Mouse (Mus musculus): Measurements from ENCODE around the gene C3.

The C3 gene

GRCm38 (mm10) chr17:57249186-57250181 is 21.5 kb upstream of the C3 start, which contains the start of gene Trip10:
TSS of gene Trip10 (plus strand) at chr17:57249455.
- DNase-seq (ENCODE audit: low spot score) = peak; percentile 93

DNA sequence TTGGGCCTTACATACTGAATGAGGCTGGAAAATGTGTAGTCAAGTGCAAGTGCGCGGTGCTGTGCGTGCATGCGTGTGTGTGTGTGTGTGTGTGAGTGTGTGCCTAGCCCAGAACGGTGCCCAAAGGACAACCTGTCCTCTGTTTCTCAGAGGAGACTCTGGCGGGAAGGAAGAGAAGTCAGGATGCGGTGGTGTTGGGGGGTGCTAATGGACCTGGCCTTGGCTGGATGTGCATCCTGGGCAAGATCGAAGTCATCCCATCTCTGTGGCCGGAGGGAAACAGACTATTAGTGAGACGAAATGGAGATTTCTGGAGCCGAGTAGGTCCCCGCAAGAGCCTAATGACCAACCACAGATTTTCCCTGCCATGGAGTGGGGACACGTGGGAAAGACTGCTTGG is 20.8 kb upstream of the C3 start:
- no peak for DNase-seq (ENCODE audit: low spot score)

DNA sequence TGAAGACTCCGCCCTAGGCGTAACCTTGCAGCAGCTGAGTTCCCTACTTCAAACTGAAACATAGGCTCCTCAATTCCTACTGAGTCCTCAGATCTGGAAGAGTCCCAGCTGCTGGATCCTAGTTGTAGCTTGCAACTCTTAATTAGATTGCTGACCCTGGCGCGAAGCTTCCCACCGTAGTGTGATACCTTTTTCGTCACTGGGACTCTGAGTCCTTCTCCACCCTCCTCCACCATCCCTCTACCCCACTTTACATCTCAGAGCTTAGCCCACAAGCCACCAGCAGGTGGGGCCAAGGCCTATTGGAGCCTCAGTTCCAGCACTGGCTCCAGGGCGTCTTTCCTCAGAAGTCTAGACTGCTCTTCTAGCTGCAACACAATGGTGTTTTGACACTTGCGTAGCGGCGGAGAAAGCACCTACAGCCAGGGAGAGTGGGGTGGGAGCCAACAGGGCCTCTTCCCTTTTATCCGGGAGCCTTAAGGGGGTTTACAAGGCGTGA is 20.3 kb upstream of the C3 start, which contains the start of gene Gpr108:
Gpr108 (minus strand) TSS at position 246 of the 499 bp plus-strand sequence.
- DNase-seq (ENCODE audit: low spot score) = peak; percentile 95

DNA sequence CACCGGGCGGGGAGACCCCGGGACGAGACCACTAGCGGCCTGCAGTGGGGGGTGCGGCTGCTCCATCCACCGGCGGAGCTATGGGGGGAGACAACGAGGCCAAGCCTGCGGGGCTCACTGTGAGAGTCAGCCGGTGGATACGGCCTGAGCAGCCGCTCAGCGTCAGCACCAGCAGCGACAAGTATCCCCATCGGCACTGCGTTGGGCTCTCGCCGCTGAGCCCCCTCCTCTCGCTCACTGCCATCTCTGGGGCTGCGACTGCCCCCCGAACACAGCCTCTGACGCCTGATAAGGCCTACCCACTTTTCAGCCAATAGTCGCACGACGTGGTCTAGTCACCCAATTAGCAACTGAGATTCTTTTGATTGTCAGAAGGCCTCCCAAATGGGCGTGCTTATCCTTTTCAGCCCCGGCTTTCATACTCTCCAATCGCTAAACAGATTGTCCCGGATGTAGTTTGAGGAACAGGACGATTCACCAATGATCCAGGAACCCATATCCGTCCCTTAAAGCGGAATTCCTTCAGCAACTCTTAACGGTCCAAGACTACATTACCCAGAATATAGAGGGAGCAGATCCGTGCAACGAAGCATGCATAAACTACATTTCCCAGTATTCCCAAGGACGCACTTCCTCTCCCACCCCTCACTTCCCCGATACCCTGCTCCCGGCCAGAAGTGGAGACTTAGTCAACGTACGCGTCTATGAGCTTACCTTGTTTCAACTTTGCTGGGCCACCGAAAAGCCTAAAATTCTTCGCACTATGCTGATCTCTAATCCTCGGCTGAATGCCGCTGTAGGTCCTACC is 19.7 kb upstream of the C3 start:
- peak; percentile 100 for DNase-seq (ENCODE audit: low spot score)

DNA sequence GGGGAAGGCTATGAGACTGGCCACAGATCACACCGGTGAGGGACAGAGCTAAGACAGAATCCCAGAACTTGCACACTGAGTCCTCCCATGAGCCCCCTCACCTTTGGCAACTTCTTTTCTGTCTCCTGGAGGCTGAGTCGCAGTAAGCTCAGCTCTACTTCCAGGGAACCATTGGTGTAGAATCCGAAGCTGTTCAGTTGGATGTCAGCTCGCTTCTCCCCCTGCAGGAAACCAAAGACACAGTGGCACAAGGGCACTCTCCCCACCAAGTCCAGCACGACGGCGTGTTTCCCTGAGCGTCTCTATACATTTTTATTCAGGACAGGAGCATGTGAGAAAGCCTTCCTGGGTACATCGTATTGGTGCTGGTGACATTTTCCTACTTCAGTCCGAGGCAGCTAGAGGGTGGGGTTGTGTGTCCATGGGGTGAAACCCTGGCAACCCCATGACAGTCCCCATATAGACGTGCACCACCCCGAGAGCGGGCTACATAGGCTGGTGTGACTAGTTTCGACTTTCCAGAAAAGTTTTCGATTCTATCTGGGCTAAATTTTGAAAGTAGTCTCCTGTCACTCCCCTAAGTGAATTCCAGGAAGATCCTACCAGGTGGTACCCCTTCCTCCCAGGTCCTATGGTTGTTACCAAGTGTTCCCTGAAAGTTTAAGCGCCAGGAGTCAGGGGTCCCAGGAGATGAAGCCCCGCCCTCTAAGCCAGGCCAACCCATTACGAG is 18.9 kb upstream of the C3 start:
- peak; percentile 63 for DNase-seq (ENCODE audit: low spot score)

DNA sequence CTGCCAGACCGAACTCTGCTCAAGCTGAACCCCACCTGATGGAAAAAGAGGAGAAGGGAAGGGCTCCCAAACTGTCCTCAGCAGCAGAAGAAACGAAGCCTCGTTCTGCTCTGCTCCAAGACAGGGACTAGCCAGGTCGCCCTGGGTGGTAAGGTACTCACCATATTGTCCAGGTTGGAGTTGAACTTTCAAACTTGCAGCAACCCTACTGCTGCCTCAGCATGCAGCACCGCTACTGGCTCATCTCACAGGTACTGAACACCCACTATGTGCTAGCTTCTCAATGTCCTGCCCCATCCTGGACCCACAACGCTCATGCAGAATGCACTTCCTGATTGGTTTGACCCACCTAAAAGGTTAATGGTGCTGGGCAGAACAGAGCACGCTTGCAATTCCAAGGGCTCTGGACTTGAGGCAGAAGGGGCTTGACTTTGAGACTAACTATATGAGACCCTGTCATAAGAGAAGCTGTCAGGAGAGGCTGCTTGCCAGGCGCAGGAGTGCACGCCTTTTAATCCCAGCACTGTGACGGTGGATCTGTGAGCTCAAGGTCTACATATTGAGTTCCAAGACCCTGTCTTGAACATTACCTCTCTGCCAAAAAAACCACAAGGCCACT is 17.5 kb upstream of the C3 start:
- DNase-seq (ENCODE audit: low spot score) = no peak

GRCm38 (mm10) chr17:57243650-57244370 is 15.9 kb upstream of the C3 start:
- no peak for DNase-seq (ENCODE audit: low spot score)

- no peak for DNase-seq (ENCODE audit: low spot score)
These were observed 9.2 kb upstream of the C3 start for GRCm38 (mm10) chr17:57237181-57237580.

DNA sequence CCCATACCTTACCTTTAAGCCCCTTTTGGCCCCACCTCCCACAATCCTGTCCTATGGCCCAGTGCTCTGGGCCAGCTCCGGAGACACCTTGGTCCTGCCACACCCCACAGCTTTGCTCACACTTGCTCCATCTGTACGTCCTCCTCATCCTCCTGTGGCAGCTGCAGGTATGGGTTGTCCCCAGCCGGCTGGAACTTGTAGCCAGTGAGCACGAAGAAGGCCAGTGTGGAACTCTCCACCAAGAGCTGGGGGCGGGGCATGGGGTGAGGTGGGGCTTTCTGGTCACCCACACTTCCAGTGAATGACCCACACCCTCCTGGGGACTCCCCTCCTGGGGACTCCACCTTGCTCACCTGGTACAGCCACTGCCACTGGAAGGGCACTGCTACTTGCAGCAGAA is 7.9 kb upstream of the C3 start:
- DNase-seq (ENCODE audit: low spot score) = no peak

DNA sequence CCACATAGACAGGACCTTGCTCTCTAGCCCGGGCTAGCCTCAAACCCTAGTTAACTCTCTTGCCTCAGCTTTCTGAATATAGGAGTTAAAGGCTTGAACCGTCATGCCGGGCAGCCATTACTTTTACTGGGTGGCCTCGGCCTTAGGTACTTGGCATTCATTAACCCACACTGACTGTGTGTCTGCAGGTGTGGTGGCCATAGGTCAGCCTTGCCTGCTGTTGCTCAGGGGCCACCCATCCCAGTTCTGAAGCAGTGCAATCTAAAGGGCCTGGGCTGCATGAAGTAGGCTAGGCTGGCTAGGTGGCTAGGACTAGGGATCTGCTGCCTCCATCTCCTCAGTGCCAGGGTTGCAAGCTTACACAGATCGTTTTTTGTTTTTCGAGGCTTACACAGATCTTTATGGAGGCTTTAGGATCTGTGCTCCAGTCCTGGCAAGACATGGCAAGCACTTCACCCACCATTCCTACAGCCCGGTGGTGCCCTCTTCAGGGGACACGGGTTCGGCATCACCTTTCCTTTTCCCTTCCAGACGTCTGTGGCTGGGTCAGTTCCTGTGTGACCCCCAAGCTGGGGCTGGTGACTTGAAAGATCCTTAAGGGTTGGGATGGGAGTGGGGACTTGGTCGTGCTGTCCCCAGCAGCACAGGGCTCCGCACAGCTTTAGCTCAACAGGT is 6.5 kb upstream of the C3 start:
- no peak for DNase-seq (ENCODE audit: low spot score)

DNA sequence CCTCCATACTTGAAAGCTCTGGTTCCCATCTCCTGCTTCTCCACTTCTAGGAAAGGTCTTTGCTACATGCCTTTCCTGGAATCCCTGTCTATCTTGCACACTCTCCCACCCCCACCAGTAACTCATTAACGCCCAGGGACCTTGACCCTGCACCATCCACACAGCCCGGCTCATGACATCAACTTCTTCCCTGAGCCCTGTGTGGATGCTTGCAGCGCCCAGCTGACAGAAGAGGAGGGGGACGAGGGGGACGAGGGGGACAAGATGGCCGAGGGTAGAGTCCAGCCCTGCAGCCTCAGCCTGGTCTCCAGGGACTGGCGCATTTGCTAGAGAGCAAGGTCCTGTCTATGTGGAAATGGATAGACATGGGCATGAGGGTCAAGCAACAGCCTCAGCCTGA is 5.1 kb upstream of the C3 start:
- DNase-seq (ENCODE audit: low spot score) = no peak

DNA sequence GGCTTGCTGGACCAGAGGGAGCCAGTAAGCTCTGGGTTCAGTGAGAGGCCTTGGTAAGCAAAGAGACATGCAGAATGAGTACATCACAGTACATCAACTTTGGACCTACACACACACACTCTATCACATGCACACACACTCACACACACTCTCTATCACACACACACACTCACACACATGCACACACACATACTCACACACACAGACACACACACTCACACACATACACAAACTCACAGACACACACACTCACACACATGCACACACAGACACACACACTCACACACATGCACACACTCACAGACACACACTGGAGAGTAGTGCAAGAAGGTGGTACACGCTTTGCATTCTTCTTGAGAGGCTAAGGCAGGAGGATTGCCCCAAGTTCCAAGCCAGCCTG is 4.3 kb upstream of the C3 start:
- DNase-seq (ENCODE audit: low spot score) = no peak

GRCm38 (mm10) chr17:57231321-57231771 is 3.4 kb upstream of the C3 start:
- no peak for DNase-seq (ENCODE audit: low spot score)

GRCm38 (mm10) chr17:57230728-57231125 is 2.8 kb upstream of the C3 start:
- no peak for DNase-seq (ENCODE audit: low spot score)

GRCm38 (mm10) chr17:57229851-57230727 is 2.2 kb upstream of the C3 start:
- no peak for DNase-seq (ENCODE audit: low spot score)

DNA sequence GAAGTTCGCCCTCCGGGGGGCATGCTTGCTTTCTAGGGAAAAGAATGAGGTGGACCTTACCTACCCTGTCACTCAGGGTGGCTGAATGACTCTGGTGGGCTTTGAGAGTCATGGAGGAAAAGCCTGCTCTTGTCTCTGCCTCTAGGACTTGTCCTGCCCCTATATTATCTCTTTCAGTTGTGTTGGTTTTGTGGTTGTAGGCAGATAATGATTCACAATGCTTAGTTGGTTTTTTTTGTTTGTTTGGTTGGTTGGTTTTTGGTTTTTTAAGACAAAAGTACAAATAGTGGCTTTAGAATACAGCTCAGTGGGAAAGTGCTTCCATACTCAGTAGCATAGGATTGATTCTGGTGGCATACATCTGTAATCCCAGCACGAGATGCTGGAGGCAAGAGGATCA is 937 bp upstream of the C3 start:
- DNase-seq (ENCODE audit: low spot score) = no peak

DNA sequence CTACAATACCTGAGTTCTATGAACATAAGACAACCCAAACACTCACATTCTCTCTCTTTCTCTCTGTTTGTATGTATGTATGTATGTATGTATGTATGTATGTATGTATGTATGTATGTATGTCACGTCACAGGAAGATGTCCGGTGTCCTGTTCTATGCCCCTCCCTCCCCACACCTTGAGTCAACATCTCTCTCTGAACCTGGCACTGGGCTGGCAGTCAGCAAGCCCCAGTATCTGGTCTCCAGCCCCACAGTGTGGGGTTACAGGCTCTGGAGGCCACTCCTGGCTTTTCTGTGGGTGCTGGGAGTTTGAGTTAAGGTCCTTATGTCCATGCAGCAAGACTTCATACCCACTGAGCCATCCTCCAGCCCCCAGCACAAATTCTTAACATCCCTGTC is 468 bp downstream of the C3 start:
- no peak for DNase-seq (ENCODE audit: low spot score)

- no peak for DNase-seq (ENCODE audit: low spot score)
These were observed 4.6 kb downstream of the C3 start for GRCm38 (mm10) chr17:57223313-57223712.

DNA sequence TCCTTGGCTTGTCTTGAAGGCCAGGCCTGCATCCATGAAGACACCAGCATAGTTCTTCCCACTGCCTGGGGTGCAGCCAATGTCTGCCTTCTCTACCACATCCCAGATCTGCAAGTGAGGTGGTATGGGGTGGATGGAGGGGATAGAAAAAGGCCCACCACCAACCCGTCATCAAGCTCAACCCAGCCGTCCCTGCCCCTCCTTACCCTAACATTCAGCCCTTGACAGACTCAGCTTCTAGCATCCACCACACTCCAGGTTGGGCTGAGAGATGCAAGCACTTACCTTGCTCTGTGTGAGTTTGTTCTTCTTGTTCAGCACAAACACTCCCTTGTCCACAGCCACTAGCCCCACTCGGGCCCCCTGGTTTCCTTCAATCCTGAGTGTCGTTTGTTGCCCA is 6.0 kb downstream of the C3 start:
- DNase-seq (ENCODE audit: low spot score) = no peak

All from MN1 (cell line).